Mouse (Mus musculus): ENCODE data around the gene Trappc6a.

Gene Trappc6a

DNA sequence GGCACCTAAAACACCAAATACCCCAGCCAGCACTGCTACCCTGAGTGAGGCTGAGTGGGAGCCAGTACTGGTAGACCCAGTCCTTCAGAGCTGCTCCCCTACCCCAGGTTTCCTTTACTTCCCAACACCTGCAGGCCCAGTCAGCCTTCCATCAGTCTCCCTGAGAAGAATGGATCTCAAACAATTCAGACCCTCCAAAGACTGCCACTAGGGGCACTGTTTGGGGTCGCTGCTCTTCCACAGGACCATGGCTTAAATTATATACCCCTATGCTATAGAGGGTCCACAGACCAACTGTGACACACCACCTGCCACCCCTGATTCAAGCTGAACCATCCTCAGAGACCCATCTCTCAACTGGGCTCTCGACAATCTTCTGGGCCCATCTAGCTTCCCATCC lies 50.8 kb downstream of the Trappc6a start:
- intact Hi-C loops (cut with DNase I) = loop anchor here (5.0 kb wide), 1 partner anchor 37 kb away; no protein-coding TSS in a partner anchor

DNA sequence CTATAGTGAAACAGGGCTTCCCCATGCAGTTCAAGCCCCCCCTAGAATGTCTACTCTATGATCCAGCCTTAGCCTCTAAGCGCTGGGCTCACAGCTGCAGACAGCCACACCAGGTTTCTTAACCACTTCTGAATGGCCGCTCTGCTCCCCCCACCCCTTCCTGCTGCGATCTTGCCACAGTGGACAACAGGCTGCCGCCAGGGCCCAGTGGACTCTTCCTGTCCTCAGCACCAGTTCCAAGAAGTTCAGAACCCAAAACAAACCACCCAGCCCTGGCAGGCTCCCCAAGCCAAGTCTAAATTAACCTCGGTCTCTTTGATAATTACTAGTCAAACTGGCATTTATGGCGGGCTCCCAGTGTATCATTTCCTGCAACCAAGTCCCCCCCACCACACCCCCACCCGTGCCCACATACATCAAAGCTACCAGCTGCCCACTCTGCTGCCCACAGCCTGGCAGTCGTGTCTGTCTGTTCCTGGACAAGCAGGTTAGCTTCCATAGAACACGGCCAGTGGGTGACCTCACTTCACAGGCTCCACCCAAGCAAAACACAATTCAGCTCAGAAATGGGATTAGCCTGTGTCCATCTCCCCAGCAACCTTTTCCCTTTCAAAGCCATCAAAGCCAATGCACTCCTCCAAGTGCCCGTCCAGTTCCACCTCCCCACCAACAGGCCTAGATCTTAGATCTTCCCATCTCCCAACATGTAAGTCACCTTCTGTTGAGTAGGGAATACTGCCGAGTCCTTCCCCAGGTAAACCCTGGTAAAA lies 52.5 kb downstream of the Trappc6a start:
- intact Hi-C loops (cut with DNase I) = no loop called here

GRCm38 (mm10) chr7:19561431-19561764 lies 53.2 kb downstream of the Trappc6a start:
- intact Hi-C loops (cut with DNase I) = no loop called here

GRCm38 (mm10) chr7:19561765-19562642 lies 53.8 kb downstream of the Trappc6a start:
- intact Hi-C loops (cut with DNase I) = no loop called here

DNA sequence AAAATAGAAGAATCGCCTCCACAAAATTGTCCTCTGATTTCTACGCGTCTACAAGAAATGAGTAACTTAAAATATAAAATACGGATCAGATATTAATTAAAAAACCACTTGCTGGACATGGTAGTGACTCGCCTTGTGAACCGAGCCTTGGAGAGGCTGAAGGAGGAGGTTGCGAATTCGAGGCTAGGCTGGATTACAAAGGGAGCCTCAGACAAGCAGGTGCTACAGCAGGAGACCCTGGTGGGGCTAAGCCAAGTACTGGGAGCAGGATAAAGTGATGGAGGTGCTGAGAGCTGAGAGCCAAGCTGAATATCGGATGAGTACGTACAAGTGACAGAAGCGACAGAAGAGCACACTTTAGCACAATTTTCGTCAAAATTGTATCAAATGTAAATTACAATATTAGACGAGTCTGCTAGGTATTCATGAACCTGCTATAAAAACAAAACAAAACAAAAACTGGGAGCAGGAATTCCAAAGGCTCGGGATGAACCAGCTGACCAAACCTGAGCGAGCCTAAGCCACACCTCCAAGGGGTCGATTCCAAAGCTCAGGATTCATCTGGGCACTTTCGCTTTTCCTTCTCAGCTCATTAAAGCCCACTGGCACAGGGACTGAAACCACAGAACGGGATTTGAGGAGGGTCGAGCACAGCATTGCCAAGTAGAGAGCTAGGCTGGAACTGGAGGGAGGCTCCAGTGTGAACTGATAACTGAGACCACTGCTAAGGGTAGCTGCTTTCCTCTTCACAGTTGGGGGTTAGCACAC lies 54.6 kb downstream of the Trappc6a start, which contains the start of gene Ppp1r37:
Ppp1r37 (minus strand) TSS at position 434 of the 768 bp plus-strand sequence.
- intact Hi-C loops (cut with DNase I) = no loop called here

GRCm38 (mm10) chr7:19563884-19564283 lies 55.7 kb downstream of the Trappc6a start:
- intact Hi-C loops (cut with DNase I) = no loop called here

- intact Hi-C loops (cut with DNase I) = no loop called here
Observed at GRCm38 (mm10) chr7:19564455-19564854, 56.3 kb downstream of the Trappc6a start.

Data from adrenal gland (tissue).